Mouse (Mus musculus) megakaryocyte, embryonic 14.5 days (primary cell): ENCODE results near the gene Actr3b.

Source experiments
- FLI1 ChIP-seq: IDR thresholded peaks from 2 replicates; pipeline ENCODE4 v1.6.1; 2012; ENCODE audit warnings: low read length, inconsistent platforms, mixed read lengths
- GATA1 ChIP-seq: IDR thresholded peaks from 3 replicates; pipeline ENCODE4 v1.6.1; 2012; ENCODE audit warnings: mixed read lengths, low read length, inconsistent platforms, borderline replicate concordance

GRCm38 (mm10) chr5:25848058-25848457, 88.3 kb downstream of the Actr3b start:
- TF ChIP-seq GATA1 (no peak), FLI1 (no peak)
